Mouse (Mus musculus): ENCODE measurements around the gene Kndc1. TPM values are rescaled to one million over a fixed set of nuclear protein-coding genes. Genes with fewer than 3 reads are reported as not detected.
A peak's percentile ranks its signal among the peaks of the same experiment; 100 is the strongest.

The Kndc1 gene
- polyA plus RNA-seq, 1 experiment = 5.6 TPM

DNA sequence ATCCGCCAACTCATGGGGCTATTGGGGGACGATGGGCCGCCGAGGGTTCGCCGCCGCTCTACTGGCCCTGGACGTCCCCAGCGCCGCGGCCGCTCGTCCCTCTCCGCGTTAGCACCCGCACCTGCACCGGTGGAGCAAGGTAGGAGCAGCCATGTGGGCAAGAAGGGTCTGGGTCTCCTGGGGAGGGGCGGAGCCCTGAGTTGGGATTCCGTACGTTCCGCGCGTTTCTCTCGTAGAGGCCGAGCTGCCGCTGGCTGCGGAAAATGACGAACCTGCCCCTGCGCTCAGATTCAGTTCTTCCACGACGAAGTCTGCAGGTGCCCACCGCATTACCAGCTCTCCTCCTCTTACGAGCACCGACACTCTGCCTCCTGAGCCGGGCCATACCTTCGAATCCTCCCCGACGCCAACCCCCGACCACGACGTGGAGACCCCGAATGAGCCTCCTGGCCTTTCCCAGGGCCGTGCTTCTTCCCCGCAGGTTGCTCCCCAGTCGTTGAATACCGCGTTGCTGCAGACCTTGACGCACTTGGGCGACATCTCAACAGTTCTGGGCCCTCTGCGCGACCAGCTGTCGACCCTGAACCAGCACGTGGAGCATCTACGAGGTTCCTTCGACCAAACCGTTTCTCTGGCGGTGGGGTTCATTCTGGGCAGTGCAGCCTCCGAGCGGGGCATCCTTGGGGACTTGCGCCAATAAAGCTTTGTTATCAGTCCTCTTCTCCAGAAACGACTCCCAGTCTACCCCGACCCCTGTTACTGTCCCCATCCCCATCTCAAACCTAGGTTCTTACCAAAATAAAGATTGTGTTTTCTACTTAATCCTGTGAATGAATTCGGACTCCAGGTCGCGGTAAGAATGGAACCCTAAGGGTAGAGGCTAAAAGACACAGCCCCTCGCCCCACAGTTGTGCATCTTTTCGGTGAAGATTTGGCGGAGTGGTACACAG, 50.1 kb downstream of the Kndc1 start:
- 6% methylated on average over 68 of the region's 68 CpGs for WGBS
- Histone ChIP-seq H3K4me3 (replicated peaks; ENCODE audit: extremely low read depth, low read depth, low read length) (no peak overlapping the region), H3K4me1 (ENCODE audit: control insufficient read depth, insufficient read depth, low read length) (peaks cover 10% of the 10 kb centered on the region)
- TF ChIP-seq CTCF (IDR thresholded peaks at IDR 0.05; ENCODE audit: insufficient read depth, low read length) (no peak), POLR2A (IDR thresholded peaks at IDR 0.05; ENCODE audit: borderline replicate concordance, extremely low read depth, low read depth, low read length) (no peak)
- peak; percentile 8 for DNase-seq

DNA sequence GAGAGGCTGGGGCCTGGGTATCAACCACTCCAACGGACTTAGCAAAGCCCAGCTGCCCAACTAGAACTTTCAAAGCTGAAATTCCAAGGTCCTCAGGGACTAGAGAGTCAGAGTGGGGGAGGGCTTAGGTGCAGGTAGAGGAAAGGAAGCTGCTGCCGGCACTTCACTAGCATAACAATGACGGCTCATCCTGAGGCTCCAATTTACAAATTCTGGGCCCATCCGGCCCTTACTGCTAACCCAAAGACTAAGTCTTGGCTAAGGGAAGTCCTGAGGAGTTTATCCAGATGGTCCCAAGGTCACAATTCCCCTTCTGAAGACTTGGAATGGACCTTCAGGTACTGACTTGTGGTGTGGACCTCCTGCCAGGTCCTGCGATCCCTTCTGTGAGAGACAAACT, 51.0 kb downstream of the Kndc1 start:
- no peak for TF ChIP-seq POLR2A (IDR thresholded peaks at IDR 0.05; ENCODE audit: borderline replicate concordance, extremely low read depth, low read depth, low read length)
- no peak for TF ChIP-seq CTCF (IDR thresholded peaks at IDR 0.05; ENCODE audit: insufficient read depth, low read length)
- no peak for DNase-seq
- Histone ChIP-seq H3K4me1 (ENCODE audit: control insufficient read depth, insufficient read depth, low read length) (peaks cover 10% of the 10 kb centered on the region), H3K4me3 (replicated peaks; ENCODE audit: extremely low read depth, low read depth, low read length) (no peak overlapping the region)
- 39% methylated on average over 5 of the region's 5 CpGs for WGBS

DNA sequence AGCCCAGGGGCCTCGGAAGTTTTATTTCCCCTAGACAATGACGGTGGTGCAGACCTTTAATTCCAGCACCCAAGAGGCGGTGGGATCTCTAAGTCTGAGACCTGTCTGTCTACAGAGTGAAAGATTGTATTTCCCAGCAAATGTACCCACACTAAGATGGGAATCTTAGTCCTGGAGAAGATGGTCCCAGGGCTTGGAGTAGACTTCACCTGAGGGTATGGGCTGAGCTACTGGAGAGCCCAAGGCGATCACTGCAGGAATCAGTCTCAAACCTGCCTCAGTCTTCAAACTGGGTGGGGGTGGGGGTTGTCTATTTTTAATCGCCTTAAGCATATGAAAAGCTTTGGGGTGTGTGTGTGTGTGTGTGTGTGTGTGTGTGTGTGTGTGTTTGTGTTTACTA, 51.5 kb downstream of the Kndc1 start:
- WGBS = 65% methylated on average over 5 of the region's 5 CpGs

DNA sequence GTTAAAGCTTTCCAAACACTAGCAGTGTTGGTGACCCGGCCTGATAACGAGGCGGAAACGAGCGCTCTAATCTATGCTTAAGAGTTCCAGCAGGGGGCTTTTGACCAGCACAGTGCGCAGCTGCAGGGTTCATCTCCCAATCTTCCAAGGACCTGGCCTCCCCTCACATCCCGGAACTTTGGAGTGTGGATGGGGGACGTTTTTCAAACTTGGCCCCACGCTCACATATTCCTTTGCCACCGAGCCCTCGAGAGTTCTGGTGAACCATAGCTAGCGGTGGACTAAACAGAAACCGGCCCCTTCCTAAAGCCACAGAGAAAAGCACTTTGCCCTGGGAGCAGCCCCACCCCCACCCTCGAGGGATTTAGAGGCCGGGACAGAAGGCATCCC, 55.4 kb downstream of the Kndc1 start:
- under 1% methylated on average over 15 of the region's 15 CpGs for WGBS

More for the DNA sequence above, 51.5 kb downstream of the Kndc1 start:
- DNase-seq = no peak
- Histone ChIP-seq H3K4me3 (replicated peaks; ENCODE audit: extremely low read depth, low read depth, low read length) (no peak overlapping the region), H3K4me1 (ENCODE audit: control insufficient read depth, insufficient read depth, low read length) (peaks cover 10% of the 10 kb centered on the region)
- TF ChIP-seq CTCF (IDR thresholded peaks at IDR 0.05; ENCODE audit: insufficient read depth, low read length) = no peak
- TF ChIP-seq POLR2A (IDR thresholded peaks at IDR 0.05; ENCODE audit: borderline replicate concordance, extremely low read depth, low read depth, low read length) = no peak

DNA sequence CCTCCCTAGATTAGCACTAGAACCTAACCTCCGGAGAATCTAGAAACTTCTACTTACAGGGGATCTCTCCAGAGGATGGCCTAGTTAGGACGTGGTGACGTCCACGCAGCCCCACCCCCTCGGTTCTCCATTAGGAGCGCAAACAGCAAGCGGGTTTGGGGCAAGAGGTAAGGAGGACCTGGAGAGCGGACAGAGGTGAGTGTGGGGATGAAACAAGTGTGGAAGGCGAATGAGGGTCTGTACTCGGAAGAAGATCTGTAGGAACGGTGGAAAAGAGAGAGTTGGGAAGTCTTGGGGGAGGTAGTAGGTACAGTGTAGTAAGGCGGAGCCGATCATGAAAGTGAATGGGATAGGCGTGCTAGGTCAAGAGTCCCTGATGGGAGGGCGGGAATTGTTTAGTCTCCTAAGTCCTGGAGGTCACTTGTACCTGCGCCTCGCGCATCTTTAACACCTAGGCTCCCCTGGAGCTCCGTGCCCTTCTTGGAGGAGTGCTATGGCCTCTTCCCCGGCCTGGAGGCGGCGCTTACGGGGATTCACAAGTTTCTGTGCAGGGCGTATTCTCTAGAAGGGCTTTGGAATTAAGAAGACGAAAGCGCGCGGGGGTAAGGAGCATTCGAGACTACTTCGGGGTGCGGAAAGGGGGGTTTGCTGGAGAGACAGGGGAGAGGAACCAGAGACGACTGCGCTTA, 55.9 kb downstream of the Kndc1 start:
- no peaks in the 10 kb centered on the region for H3K4me1 ChIP-seq (ENCODE audit: control insufficient read depth, insufficient read depth, low read length)
- WGBS = 1% methylated on average over 33 of the region's 33 CpGs
- peak overlapping the region; percentile 64 for H3K4me3 ChIP-seq (replicated peaks; ENCODE audit: extremely low read depth, low read depth, low read length)
- peak; percentile 17; the same call in 1 of the 2 replicates for TF ChIP-seq POLR2A (IDR thresholded peaks at IDR 0.05; ENCODE audit: borderline replicate concordance, extremely low read depth, low read depth, low read length)
- no peak for TF ChIP-seq CTCF (IDR thresholded peaks at IDR 0.05; ENCODE audit: insufficient read depth, low read length)
- DNase-seq = peak; percentile 57

More for the DNA sequence above, 55.4 kb downstream of the Kndc1 start:
- peak; percentile 59 for TF ChIP-seq CTCF (IDR thresholded peaks at IDR 0.05; ENCODE audit: insufficient read depth, low read length)
- TF ChIP-seq POLR2A (IDR thresholded peaks at IDR 0.05; ENCODE audit: borderline replicate concordance, extremely low read depth, low read depth, low read length) = peak; percentile 23; the same call in 1 of the 2 replicates
- H3K4me1 ChIP-seq (ENCODE audit: control insufficient read depth, insufficient read depth, low read length) = no peaks in the 10 kb centered on the region
- DNase-seq = peak; percentile 39
- H3K4me3 ChIP-seq (replicated peaks; ENCODE audit: extremely low read depth, low read depth, low read length) = peak overlapping the region; percentile 64

DNA sequence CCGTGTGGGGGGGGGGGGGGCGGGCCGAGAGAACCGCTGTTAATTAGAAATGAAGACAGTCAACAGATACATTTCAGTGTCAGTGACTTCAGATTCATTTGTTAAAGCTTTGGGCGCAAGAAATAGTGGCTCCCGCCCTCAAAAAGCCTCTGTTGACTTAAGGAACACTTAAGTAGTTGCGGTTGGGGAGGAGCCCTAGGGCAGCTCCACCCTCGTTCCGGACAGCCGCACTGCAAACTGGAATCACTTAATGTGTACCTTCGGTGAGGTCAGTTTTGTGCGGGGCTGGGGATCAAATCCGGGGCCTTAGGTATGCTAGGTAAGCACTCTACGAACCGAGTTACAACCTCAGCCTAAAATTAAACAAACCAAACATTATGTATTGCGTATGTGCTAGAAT, 56.6 kb downstream of the Kndc1 start:
- no peak for TF ChIP-seq CTCF (IDR thresholded peaks at IDR 0.05; ENCODE audit: insufficient read depth, low read length)
- TF ChIP-seq POLR2A (IDR thresholded peaks at IDR 0.05; ENCODE audit: borderline replicate concordance, extremely low read depth, low read depth, low read length) = no peak
- WGBS = 3% methylated on average over 16 of the region's 16 CpGs
- no peaks in the 10 kb centered on the region for H3K4me1 ChIP-seq (ENCODE audit: control insufficient read depth, insufficient read depth, low read length)
- DNase-seq = peak; percentile 38
- peak overlapping the region; percentile 41 for H3K4me3 ChIP-seq (replicated peaks; ENCODE audit: extremely low read depth, low read depth, low read length)

DNA sequence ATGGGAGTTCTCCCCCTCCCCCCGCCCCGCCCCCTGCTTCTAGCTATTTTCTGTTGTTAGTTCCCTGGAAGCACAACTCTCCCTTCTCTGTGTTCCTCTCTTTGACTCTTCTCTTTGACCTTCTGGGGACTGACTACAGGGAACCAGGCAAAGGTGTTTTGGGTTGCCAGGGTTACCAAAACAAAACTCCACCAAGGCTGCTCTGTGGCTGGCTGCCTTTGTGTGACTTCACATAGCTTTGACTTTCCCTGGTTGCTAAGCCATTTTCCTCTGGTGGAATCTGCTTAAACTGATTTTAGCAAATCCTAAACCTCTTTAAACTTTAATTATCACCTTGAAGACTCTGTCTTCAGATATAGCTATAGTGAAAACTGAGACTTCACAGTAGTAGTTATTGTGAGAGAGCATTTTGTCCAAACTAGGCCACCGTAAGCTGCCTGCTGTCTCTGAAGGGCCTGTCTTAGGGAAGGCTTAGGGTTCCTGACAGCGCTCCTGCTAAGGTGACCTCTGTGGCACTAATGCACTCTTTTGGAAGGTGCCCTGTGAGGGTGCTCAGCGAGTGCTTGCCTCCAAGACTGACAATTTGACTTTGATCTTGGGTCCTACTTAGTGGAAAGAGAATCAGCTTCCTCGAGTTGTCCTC, 57.6 kb downstream of the Kndc1 start:
- no peaks in the 10 kb centered on the region for H3K4me1 ChIP-seq (ENCODE audit: control insufficient read depth, insufficient read depth, low read length)
- WGBS = 79% methylated on average over 6 of the region's 6 CpGs
- H3K4me3 ChIP-seq (replicated peaks; ENCODE audit: extremely low read depth, low read depth, low read length) = no peak overlapping the region
- TF ChIP-seq POLR2A (IDR thresholded peaks at IDR 0.05; ENCODE audit: borderline replicate concordance, extremely low read depth, low read depth, low read length) (no peak), CTCF (IDR thresholded peaks at IDR 0.05; ENCODE audit: insufficient read depth, low read length) (no peak)
- DNase-seq = no peak

DNA sequence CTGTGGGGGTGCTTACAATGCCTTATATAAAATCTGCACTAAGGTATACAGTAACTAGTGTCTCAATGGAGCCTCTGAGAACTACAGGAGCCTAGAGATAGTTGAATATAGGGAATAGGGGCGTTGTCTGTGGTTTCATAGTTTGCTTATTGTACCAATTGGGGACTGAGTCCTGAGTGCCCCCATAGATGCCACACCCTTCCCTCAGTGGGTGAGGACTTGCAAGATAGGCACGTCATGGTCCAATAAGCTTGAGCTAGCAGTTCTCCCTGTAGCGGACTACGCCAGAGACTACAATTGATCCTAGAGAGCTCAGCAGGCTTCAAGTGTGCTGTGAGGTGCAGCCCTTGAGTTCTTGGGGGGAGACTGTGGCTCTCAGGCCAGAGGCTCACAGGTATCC, 61.0 kb downstream of the Kndc1 start:
- Histone ChIP-seq H3K4me3 (replicated peaks; ENCODE audit: extremely low read depth, low read depth, low read length) (no peak overlapping the region), H3K4me1 (ENCODE audit: control insufficient read depth, insufficient read depth, low read length) (no peaks in the 10 kb centered on the region)
- DNase-seq = no peak
- 93% methylated on average over 4 of the region's 4 CpGs for WGBS
- TF ChIP-seq POLR2A (IDR thresholded peaks at IDR 0.05; ENCODE audit: borderline replicate concordance, extremely low read depth, low read depth, low read length) = no peak
- no peak for TF ChIP-seq CTCF (IDR thresholded peaks at IDR 0.05; ENCODE audit: insufficient read depth, low read length)

DNA sequence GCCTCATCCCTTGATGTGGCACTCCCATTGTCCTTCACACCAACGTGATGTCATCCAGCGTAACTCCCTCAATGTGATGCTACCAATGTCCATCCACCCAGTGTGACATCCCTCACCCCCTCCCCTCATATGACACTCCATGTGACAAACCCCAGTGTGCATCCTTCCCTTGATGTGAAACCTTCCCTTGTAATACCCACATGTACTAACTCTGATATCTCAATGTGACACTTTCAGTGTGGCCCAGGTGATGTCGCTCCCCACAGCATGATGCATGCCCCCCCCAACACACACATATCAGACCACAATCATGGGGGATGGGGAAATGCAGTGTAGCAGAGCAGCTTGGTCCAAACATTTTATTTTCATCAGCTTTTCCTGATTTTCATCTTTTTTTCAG, 62.2 kb downstream of the Kndc1 start:
- WGBS = 78% methylated on average over 3 of the region's 3 CpGs
- DNase-seq = no peak
- TF ChIP-seq CTCF (IDR thresholded peaks at IDR 0.05; ENCODE audit: insufficient read depth, low read length) (no peak), POLR2A (IDR thresholded peaks at IDR 0.05; ENCODE audit: borderline replicate concordance, extremely low read depth, low read depth, low read length) (no peak)
- Histone ChIP-seq H3K4me3 (replicated peaks; ENCODE audit: extremely low read depth, low read depth, low read length) (no peak overlapping the region), H3K4me1 (ENCODE audit: control insufficient read depth, insufficient read depth, low read length) (no peaks in the 10 kb centered on the region)
